Mouse (Mus musculus) lung, adult 2 months (tissue): ENCODE measurements around the gene Camk2g.

ENCODE experiments used
- CTCF ChIP-seq: fragments of 200-500 bp; IDR thresholded peaks from 2 replicates; pipeline ENCODE4 v1.5.1; 2011; ENCODE audit warnings: mild to moderate bottlenecking, low read length, control low read depth; ENCODE audit not compliant: insufficient read depth
- POLR2A ChIP-seq: fragments of 200-500 bp; IDR thresholded peaks from 2 replicates; pipeline ENCODE4 v1.6.1; 2011; ENCODE audit warnings: low read depth, mild to moderate bottlenecking, control low read depth, low read length, borderline replicate concordance; ENCODE audit errors: extremely low read depth

DNA sequence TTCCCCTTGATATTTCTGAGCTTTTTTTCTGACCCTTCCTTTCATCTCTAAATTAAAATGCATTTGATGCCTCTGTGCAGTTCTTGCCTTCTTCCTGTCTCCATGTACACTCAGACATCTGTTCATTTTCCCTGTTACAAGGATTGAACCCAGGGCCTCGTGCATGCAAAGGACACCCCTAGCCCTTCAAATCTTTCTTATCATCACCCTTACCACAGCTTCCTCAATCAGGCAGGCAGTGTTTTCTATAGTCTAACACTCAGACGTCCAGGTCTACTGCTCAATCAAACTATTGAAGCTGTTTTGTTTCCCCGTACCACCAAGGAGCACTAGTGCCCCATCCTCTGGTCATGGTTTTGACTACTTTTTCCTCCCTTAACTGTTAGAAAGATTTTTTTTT is 40.1 kb downstream of the Camk2g start:
- TF ChIP-seq CTCF (no peak), POLR2A (no peak)
